Mouse (Mus musculus): Measurements from ENCODE around the gene Xpo6.

- TF ChIP-seq CTCF (IDR thresholded peaks at IDR 0.05; ENCODE audit: low read depth, low read length) (no peak), POLR2A (IDR thresholded peaks at IDR 0.05; ENCODE audit: extremely low read depth, insufficient read depth, low read length) (no peak)
These were observed 36.5 kb upstream of the Xpo6 start for GRCm38 (mm10) chr7:126236794-126237192.
